Mouse (Mus musculus) CH12.LX (cell line): Measurements from ENCODE around the gene Hoxd3. TPM values are rescaled to one million over a fixed set of nuclear protein-coding genes. Genes with fewer than 3 reads are reported as not detected.

ENCODE experiments used
- DNase-seq: peaks from one replicate; pipeline ENCODE4 v3.0.0-alpha.2; 2013; ENCODE audit errors: extremely low read depth
- H3K27ac ChIP-seq: 2 replicates; pipeline ENCODE4 v1.5.1; 2012; ENCODE audit warnings: low read depth, mild to moderate bottlenecking, control low read depth, moderate library complexity; ENCODE audit not compliant: insufficient read depth
- H3K27me3 ChIP-seq: replicated peaks from 2 replicates; pipeline ENCODE3; 2012; ENCODE audit warnings: inconsistent platforms
- H3K36me3 ChIP-seq, 2 experiments: replicated peaks in 1 of 2; 2 replicates each; pipeline versions ENCODE3 to v1.6.1; 2012; ENCODE audit warnings: inconsistent platforms in 1 of 2, low read length in 1 of 2, mild to moderate bottlenecking in 1 of 2, mixed read lengths in 1 of 2, moderate library complexity in 1 of 2; ENCODE audit not compliant: control insufficient read depth in 1 of 2, insufficient read depth in 1 of 2
- H3K4me1 ChIP-seq, 2 experiments: 2 replicates each; pipeline ENCODE4 v1.6.1; 2012; ENCODE audit warnings: inconsistent platforms in 1 of 2, moderate library complexity in 1 of 2; ENCODE audit not compliant: insufficient read depth in 2 of 2, control insufficient read depth in 1 of 2
- H3K4me2 ChIP-seq: 2 replicates; pipeline ENCODE4 v1.6.1; 2012; ENCODE audit warnings: low read depth, mild to moderate bottlenecking, control low read depth; ENCODE audit not compliant: poor library complexity, insufficient read depth, severe bottlenecking
- H3K4me3 ChIP-seq, 3 experiments: fragments of 150-350 bp in 1 of 3; sonication (generic) in 1 of 3; replicated peaks in 1 of 3; 2 replicates each; pipeline versions ENCODE3 to v1.5.1; 2011 to 2012; ENCODE audit warnings: low read depth in 2 of 3, low read length in 2 of 3, mild to moderate bottlenecking in 2 of 3, moderate library complexity in 2 of 3, control low read depth in 1 of 3, improper control_type of control experiment in 1 of 3, inconsistent platforms in 1 of 3, mixed read lengths in 1 of 3; ENCODE audit not compliant: poor library complexity in 1 of 3
- H3K79me2 ChIP-seq: replicated peaks from 2 replicates; pipeline ENCODE4 v1.6.1; 2012; ENCODE audit warnings: mild to moderate bottlenecking, moderate library complexity; ENCODE audit not compliant: control insufficient read depth, poor library complexity, insufficient read depth, severe bottlenecking; ENCODE audit errors: extremely low read depth
- H3K9ac ChIP-seq: 2 replicates; pipeline ENCODE4 v1.6.1; 2012; ENCODE audit warnings: low read depth, mild to moderate bottlenecking, control low read depth, moderate library complexity; ENCODE audit not compliant: insufficient read depth
- H3K9me3 ChIP-seq: replicated peaks from 2 replicates; pipeline ENCODE3; 2012; ENCODE audit warnings: low read length, inconsistent platforms, mixed read lengths
- CHD1 ChIP-seq: IDR thresholded peaks from 2 replicates; pipeline ENCODE4 v1.6.1; 2012; ENCODE audit warnings: low read depth, low read length, improper control_type of control experiment, inconsistent platforms
- E2F4 ChIP-seq: IDR thresholded peaks from 2 replicates; pipeline ENCODE4 v1.6.1; 2011; ENCODE audit warnings: low read depth, low read length, improper control_type of control experiment; ENCODE audit not compliant: insufficient replicate concordance
- ELF1 ChIP-seq: IDR thresholded peaks from 2 replicates; pipeline ENCODE4 v1.6.1; 2014; ENCODE audit warnings: low read depth, mild to moderate bottlenecking, inconsistent platforms, low read length, improper control_type of control experiment
- GABPA ChIP-seq: IDR thresholded peaks from 2 replicates; pipeline ENCODE4 v1.6.1; 2012; ENCODE audit warnings: low read depth, low read length, improper control_type of control experiment, inconsistent platforms; ENCODE audit not compliant: insufficient replicate concordance
- IRF4 ChIP-seq: IDR thresholded peaks from 2 replicates; pipeline ENCODE4 v1.6.1; 2014; ENCODE audit warnings: low read depth, mild to moderate bottlenecking, inconsistent platforms, low read length, improper control_type of control experiment
- KAT2A ChIP-seq: IDR thresholded peaks from 2 replicates; pipeline ENCODE4 v1.6.1; 2012; ENCODE audit warnings: low read length, improper control_type of control experiment, inconsistent platforms; ENCODE audit not compliant: insufficient replicate concordance
- PAX5 ChIP-seq: IDR thresholded peaks from 2 replicates; pipeline ENCODE4 v1.6.1; 2012; ENCODE audit warnings: low read length, inconsistent platforms, mixed read lengths
- RAD21 ChIP-seq: IDR thresholded peaks from 2 replicates; pipeline ENCODE4 v1.6.1; 2011; ENCODE audit warnings: low read depth, mild to moderate bottlenecking, low read length, improper control_type of control experiment, moderate library complexity
- SMC3 ChIP-seq: IDR thresholded peaks from 2 replicates; pipeline ENCODE4 v1.6.1; 2011; ENCODE audit warnings: low read depth, low read length, improper control_type of control experiment
- ZC3H11A ChIP-seq: IDR thresholded peaks from 2 replicates; pipeline ENCODE4 v1.6.1; 2012; ENCODE audit warnings: low read depth, mild to moderate bottlenecking, inconsistent platforms, low read length, improper control_type of control experiment
- ZMIZ1 ChIP-seq: IDR thresholded peaks from 2 replicates; pipeline ENCODE4 v1.6.1; 2012; ENCODE audit warnings: low read depth, mild to moderate bottlenecking, inconsistent platforms, low read length, improper control_type of control experiment
- ZNF384 ChIP-seq: IDR thresholded peaks from 2 replicates; pipeline ENCODE4 v1.6.1; 2012; ENCODE audit warnings: low read depth, low read length, improper control_type of control experiment, inconsistent platforms
- dilution Hi-C: fragments of 300-500 bp; cut with MboI; formaldehyde crosslinking; loops from 2 replicates; pipeline ENCODE4 v1.14.3; 2020; ENCODE audit warnings: low sequenced_read_pairs; ENCODE audit not compliant: extremely low pct_unique_long_range_greater_than_20kb, extremely low pct_ligation_motif_present
- in situ Hi-C: fragments of 300-500 bp; cut with MboI; formaldehyde crosslinking; loops from 3 replicates; pipeline ENCODE4 v1.14.3; 2019; ENCODE audit warnings: low sequenced_read_pairs, low pct_ligation_motif_present, low pct_unique_long_range_greater_than_20kb, mixed read lengths
- polyA plus RNA-seq: library from polyadenylated mRNA; unstranded; fragments of >175 nt; gene quantifications from 2 replicates; pipeline ENCODE4 v1.2.1, GENCODE M21; 2012; ENCODE audit warnings: low read depth; ENCODE audit not compliant: insufficient read length
- total RNA-seq, 2 experiments: library from RNA; depleted of rRNA; stranded (reverse); fragments of 300-350 nt in 1 of 2; fragments of >200 nt in 1 of 2; gene quantifications; 2 replicates each; pipeline ENCODE4 v1.2.3; 2012 to 2014

The Hoxd3 gene
- total and polyA plus RNA-seq, 3 experiments, result 0.12 to 1.1 TPM; not detected in 1

DNA sequence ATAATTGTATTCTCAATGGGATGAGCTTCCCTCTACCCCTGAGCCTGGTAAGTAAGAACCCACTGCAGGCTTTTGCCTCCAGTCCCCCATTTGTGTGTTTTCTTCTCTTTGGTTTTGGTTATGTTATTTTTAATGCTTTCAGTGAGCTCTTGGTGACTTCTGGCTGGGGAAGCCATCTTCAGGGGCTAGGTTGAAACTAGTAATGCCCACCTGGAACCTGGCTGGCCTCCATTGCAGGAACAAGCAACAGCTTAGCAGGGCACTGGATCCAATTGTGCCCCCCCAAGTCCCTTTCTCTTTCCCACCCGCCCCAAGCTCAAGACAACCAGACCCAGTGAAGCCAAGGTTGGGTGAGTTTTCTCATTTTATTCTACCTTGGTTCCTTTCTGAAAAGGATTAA lies 16.3 kb upstream of the Hoxd3 start:
- H3K4me1 ChIP-seq, result no peaks in the 10 kb centered on the region
- H3K36me3 ChIP-seq, result no peaks in the 10 kb centered on the region
- no peak for DNase-seq
- dilution Hi-C loops, result no loop called here
- TF ChIP-seq IRF4, result no peak
- TF ChIP-seq GABPA, result no peak
- no peak for TF ChIP-seq CHD1
- TF ChIP-seq E2F4, result no peak
- TF ChIP-seq ZMIZ1, result no peak
- TF ChIP-seq KAT2A, result no peak
- TF ChIP-seq ELF1, result no peak
- no peak for TF ChIP-seq RAD21
- no peak for TF ChIP-seq ZNF384
- no peak for TF ChIP-seq SMC3
- no peak overlapping the region for H3K9ac ChIP-seq
- no peaks in the 10 kb centered on the region for H3K79me2 ChIP-seq
- no peak overlapping the region for H3K27ac ChIP-seq
- H3K4me3 ChIP-seq, result no peak overlapping the region
- no peak overlapping the region for H3K4me2 ChIP-seq
- in situ Hi-C loops, result loop anchor here (10.0 to 25.0 kb wide), 2 partner anchors 449 to 617 kb away; no protein-coding TSS in a partner anchor
- H3K27me3 ChIP-seq, result no peaks in the 10 kb centered on the region
- H3K9me3 ChIP-seq, result peaks cover 24% of the 10 kb centered on the region

DNA sequence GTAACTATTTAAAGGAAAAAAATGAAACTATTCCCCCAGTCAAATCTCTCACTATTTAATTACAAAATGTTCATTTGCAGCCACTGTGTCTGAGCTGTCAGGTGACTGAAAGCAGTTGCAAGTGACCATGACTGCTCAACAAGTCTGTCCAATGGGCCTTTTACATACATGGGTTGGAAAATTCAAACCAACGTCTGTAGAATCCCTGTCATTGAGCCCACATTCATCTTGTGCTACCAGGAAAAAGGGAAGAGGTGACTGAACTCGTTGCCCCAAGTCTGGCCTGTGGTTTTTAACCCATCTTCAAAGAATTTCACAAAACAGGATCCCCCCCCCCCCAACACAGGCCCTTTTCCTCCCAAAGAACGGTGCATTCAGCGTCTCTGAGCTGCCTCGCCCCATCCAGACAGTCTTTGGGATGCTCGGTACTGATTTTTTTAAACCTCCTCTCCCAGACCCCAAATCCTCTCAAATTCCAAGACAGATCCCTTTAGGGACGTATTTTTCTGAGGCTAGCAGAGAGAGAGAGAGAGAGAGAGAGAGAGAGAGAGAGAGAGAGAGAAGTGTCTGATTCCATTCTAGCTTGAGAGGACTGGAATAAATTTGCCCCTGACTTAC lies 15.8 kb upstream of the Hoxd3 start:
- in situ Hi-C loops, result loop anchor here (10.0 to 25.0 kb wide), 2 partner anchors 449 to 616 kb away; no protein-coding TSS in a partner anchor
- Histone ChIP-seq H3K79me2 (no peaks in the 10 kb centered on the region), H3K27ac (no peak overlapping the region), H3K36me3 (no peaks in the 10 kb centered on the region), H3K27me3 (no peaks in the 10 kb centered on the region), H3K4me3 (no peak overlapping the region), H3K4me1 (no peaks in the 10 kb centered on the region), H3K4me2 (no peak overlapping the region), H3K9me3 (peaks cover 24% of the 10 kb centered on the region), H3K9ac (no peak overlapping the region)
- no peak for TF ChIP-seq ZC3H11A
- TF ChIP-seq PAX5, result no peak
- dilution Hi-C loops, result no loop called here
- DNase-seq, result no peak
